Comparison of ENCODE assay signal across 8 mouse cellular contexts in the genomic region with DNA sequence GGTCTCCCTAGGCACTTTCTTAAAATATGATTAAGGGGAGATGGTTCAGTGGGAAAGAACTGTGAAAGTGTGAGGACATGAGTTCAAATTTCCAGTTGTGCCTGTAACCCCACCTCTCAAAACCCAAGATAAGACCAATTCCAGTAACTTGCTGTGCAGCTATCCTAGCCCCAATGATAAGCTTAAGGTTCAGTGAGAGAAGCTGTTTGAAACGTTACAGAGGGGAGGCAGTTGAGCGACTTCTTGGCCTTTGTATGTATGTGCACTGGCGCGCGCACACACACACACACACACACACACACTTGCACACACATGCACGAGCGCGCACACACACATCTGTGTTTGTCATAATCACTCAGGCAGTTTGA. TPM values are rescaled to one million over a fixed set of nuclear protein-coding genes. Genes with fewer than 3 reads are reported as not detected.
DNase-seq lines count a peak whose midpoint lies in the region; ATAC-seq and TF ChIP-seq lines count a peak whose summit lies in the region.

No protein-coding gene starts in this region.

- H3K79me2 ChIP-seq in myocyte (ENCODE audit: control insufficient read depth, insufficient read depth): peaks cover 38% of the 10 kb centered on the region

- no peak for TF ChIP-seq POLR2A in myocyte (IDR thresholded peaks at IDR 0.05; ENCODE audit: insufficient read length, low read depth)

- no peak overlapping the region for H3K9ac ChIP-seq in heart, embryonic 16.5 days (ENCODE audit: low read length)
- H3K9ac ChIP-seq in embryonic facial prominence, embryonic 13.5 days: no peak overlapping the region
- no peak overlapping the region for H3K9ac ChIP-seq in intestine, postnatal 0 days (ENCODE audit: low read depth, low read length)

- TF ChIP-seq CTCF in intestine, postnatal 0 days (IDR thresholded peaks at IDR 0.05; ENCODE audit: low read depth): no peak

- no peak for ATAC-seq in heart, embryonic 16.5 days (replicated peaks; ENCODE audit: extremely low read depth, insufficient read depth, low FRiP score)
- ATAC-seq in embryonic facial prominence, embryonic 13.5 days (ENCODE audit: insufficient number of reproducible peaks, insufficient read depth, low FRiP score, low TSS enrichment, low read depth): no peak
- no peak for ATAC-seq in intestine, postnatal 0 days

- H3ac ChIP-seq in myocyte (ENCODE audit: control insufficient read depth, insufficient read length): no peak overlapping the region

- no peak overlapping the region; the same call in 1 of the 2 replicates for H3K4me3 ChIP-seq in heart, embryonic 16.5 days (ENCODE audit: low read length)
- H3K4me3 ChIP-seq in embryonic facial prominence, embryonic 13.5 days: peak overlapping the region; percentile 82
- 0 out of 2 replicates have a peak overlapping the region, but pooled peaks have one; percentile 11 for H3K4me3 ChIP-seq in intestine, postnatal 0 days (ENCODE audit: low read depth, low read length)
- H3K4me3 ChIP-seq in myocyte: no peak overlapping the region

- intact Hi-C loops in left cerebral cortex, postnatal 4 days (cut with DNase I): no loop called here

- peaks cover 32% of the 10 kb centered on the region for H3K4me1 ChIP-seq in heart, embryonic 16.5 days (ENCODE audit: control insufficient read depth, insufficient read depth, low read length)
- peaks cover 32% of the 10 kb centered on the region for H3K4me1 ChIP-seq in embryonic facial prominence, embryonic 13.5 days
- 0 out of 2 replicates have a peak, but pooled peaks cover 3% of the 10 kb centered on the region for H3K4me1 ChIP-seq in intestine, postnatal 0 days (replicated peaks; ENCODE audit: control insufficient read depth, insufficient read depth, low read length)

- 74% methylated on average over 8 of the region's 8 CpGs for WGBS in heart, embryonic 16.5 days
- WGBS in embryonic facial prominence, embryonic 13.5 days: 80% methylated on average over 8 of the region's 8 CpGs
- WGBS in intestine, postnatal 0 days: 77% methylated on average over 8 of the region's 8 CpGs

- peak overlapping the region; percentile 56 for H3K4me2 ChIP-seq in heart, embryonic 16.5 days (ENCODE audit: low read depth, low read length)
- peak overlapping the region; percentile 52 for H3K4me2 ChIP-seq in embryonic facial prominence, embryonic 13.5 days
- H3K4me2 ChIP-seq in intestine, postnatal 0 days (replicated peaks; ENCODE audit: low read depth): peak overlapping the region; percentile 58
- peak overlapping the region; percentile 61 for H3K4me2 ChIP-seq in myocyte (ENCODE audit: low read depth)

- no peaks in the 10 kb centered on the region for H3K9me3 ChIP-seq in heart, embryonic 16.5 days (replicated peaks; ENCODE audit: control insufficient read depth, low read length)
- no peaks in the 10 kb centered on the region for H3K9me3 ChIP-seq in embryonic facial prominence, embryonic 13.5 days
- no peaks in the 10 kb centered on the region for H3K9me3 ChIP-seq in intestine, postnatal 0 days (ENCODE audit: control insufficient read depth)

- DNase-seq in heart, adult 18-20 months: no peak
- no peak for DNase-seq in adrenal gland, adult 18-20 months (ENCODE audit: low spot score in 2 of 2)
- DNase-seq in left cerebral cortex, postnatal 4 days: no peak
- DNase-seq in spleen, adult 12 weeks (ENCODE audit: low spot score): no peak

- no peak overlapping the region for H3K27ac ChIP-seq in heart, embryonic 16.5 days (ENCODE audit: low read length)
- H3K27ac ChIP-seq in embryonic facial prominence, embryonic 13.5 days: no peak overlapping the region
- no peak overlapping the region for H3K27ac ChIP-seq in intestine, postnatal 0 days (ENCODE audit: low read depth, low read length)

- H3K27me3 ChIP-seq in heart, embryonic 16.5 days (ENCODE audit: control insufficient read depth, insufficient read depth, low read length): no peaks in the 10 kb centered on the region
- H3K27me3 ChIP-seq in embryonic facial prominence, embryonic 13.5 days: no peaks in the 10 kb centered on the region
- no peaks in the 10 kb centered on the region for H3K27me3 ChIP-seq in intestine, postnatal 0 days (replicated peaks; ENCODE audit: control insufficient read depth, insufficient read depth, low read length)
- H3K27me3 ChIP-seq in myocyte (ENCODE audit: control insufficient read depth, insufficient read depth, insufficient read length): peaks cover 3% of the 10 kb centered on the region

- no peaks in the 10 kb centered on the region for H3K36me3 ChIP-seq in heart, embryonic 16.5 days (ENCODE audit: control insufficient read depth, insufficient read depth)
- H3K36me3 ChIP-seq in embryonic facial prominence, embryonic 13.5 days: no peaks in the 10 kb centered on the region; the same call in 1 of the 2 replicates
- no peaks in the 10 kb centered on the region for H3K36me3 ChIP-seq in intestine, postnatal 0 days (ENCODE audit: control insufficient read depth, insufficient read depth)
- no peaks in the 10 kb centered on the region for H3K36me3 ChIP-seq in myocyte (ENCODE audit: control insufficient read depth, insufficient read depth)

TF ChIP-seq in myocyte, 11 proteins besides CTCF, POLR2A, EP300 and RAD21:
- TF ChIP-seq CEBPB (IDR thresholded peaks at IDR 0.05; ENCODE audit: insufficient read depth, poor library complexity, severe bottlenecking) (no peak), E2F4 (IDR thresholded peaks at IDR 0.05; ENCODE audit: insufficient read depth) (no peak), SRF (IDR thresholded peaks at IDR 0.05; ENCODE audit: control insufficient read depth, insufficient read length, low read depth) (no peak), REST (IDR thresholded peaks at IDR 0.05; ENCODE audit: insufficient read depth, insufficient read length) (no peak), TCF12 (IDR thresholded peaks at IDR 0.05; ENCODE audit: insufficient read depth, poor library complexity, severe bottlenecking) (no peak), POLR2AphosphoS2 (IDR thresholded peaks at IDR 0.05; ENCODE audit: insufficient read length, low read depth) (no peak), MYOD1 (IDR thresholded peaks at IDR 0.05; ENCODE audit: control insufficient read depth in 1 of 3, insufficient read length in 2 of 3, low read depth in 2 of 3) (no peak), USF1 (IDR thresholded peaks at IDR 0.05; ENCODE audit: low read depth) (no peak), TCF3 (IDR thresholded peaks at IDR 0.05; ENCODE audit: insufficient read length, low read depth) (no peak), MAX (IDR thresholded peaks at IDR 0.05; ENCODE audit: low read depth) (no peak)

RNA-seq across cellular contexts. Expression of gene Gna12, which starts 0.8 kb away (rescaled TPM):
- 7.1 and 11.0 TPM in 2 replicates for polyA plus RNA-seq in heart, embryonic 16.5 days (2015; fragmentation: Nextera tagmentation; extraction: Ambion mirVana)
- 100 to 1,000 TPM; 126 to 130 TPM for total RNA-seq in heart, adult 18-20 months (2021)
- 9.3 and 14.3 TPM in 2 replicates for polyA plus RNA-seq in embryonic facial prominence, embryonic 13.5 days (2015; fragmentation: Nextera tagmentation; extraction: Ambion mirVana)
- 13.8 and 14.4 TPM in 2 replicates for polyA plus RNA-seq in intestine, postnatal 0 days (2015; fragmentation: Nextera tagmentation; extraction: Ambion mirVana)
- polyA plus RNA-seq in myocyte (2012; fragmentation: generic; extraction: Trizol): 48.8 TPM
- 100 to 1,000 TPM; 106 to 124 TPM for total RNA-seq in adrenal gland, adult 18-20 months (2021)
- 10 to 100 TPM; 77.3 to 82.0 TPM for total RNA-seq in left cerebral cortex, postnatal 4 days (2021)

Comparison
In these comparisons a context has a peak if more than half of its experiments do, and no peak if none do; other contexts are left out.
1. H3K4me3 ChIP-seq: peak in embryonic facial prominence, embryonic 13.5 days (single experiment) and intestine, postnatal 0 days (single experiment); none in heart, embryonic 16.5 days (single experiment) and myocyte (single experiment).
2. Peak in every context shown above with its lines, with median percentiles within 50 percentile points of each other: H3K4me2 ChIP-seq.